ENCODE assay signal across 16 mouse cellular contexts in genomic region chr7:96374004-96374663, GRCm38 (mm10).
A peak's percentile ranks its signal among the peaks of the same experiment; 100 is the strongest.
DNase-seq lines count a peak whose midpoint lies in the region; ATAC-seq and TF ChIP-seq lines count a peak whose summit lies in the region.
"Had no signal": no experiment of that assay in that cellular context is flagged by ENCODE, and none has a peak within 500 bp of the region (broad histone marks: within the 10 kb centered on the region; RNA-seq: fewer than 3 reads in every experiment).

No protein-coding gene starts in this region.

- no peaks in the 10 kb centered on the region for H3K36me3 ChIP-seq in heart, embryonic 11.5 days (ENCODE audit: control insufficient read depth, insufficient read depth, low read length)
- no peaks in the 10 kb centered on the region for H3K36me3 ChIP-seq in kidney, embryonic 15.5 days
- no peaks in the 10 kb centered on the region for H3K36me3 ChIP-seq in forebrain, embryonic 14.5 days (ENCODE audit: control insufficient read depth, insufficient read depth, low read length)
- no peaks in the 10 kb centered on the region for H3K36me3 ChIP-seq in forebrain, embryonic 15.5 days
- H3K36me3 ChIP-seq: heart, embryonic 15.5 days; neural tube, embryonic 12.5 days had no signal

- no peaks in the 10 kb centered on the region for H3K4me1 ChIP-seq in heart, embryonic 11.5 days (ENCODE audit: control insufficient read depth, insufficient read depth, low read length)
- peaks cover 13% of the 10 kb centered on the region; the same call in 1 of the 2 replicates for H3K4me1 ChIP-seq in kidney, embryonic 15.5 days
- H3K4me1 ChIP-seq in forebrain, embryonic 14.5 days (ENCODE audit: control insufficient read depth, insufficient read depth, low read length): 0 out of 2 replicates have a peak, but pooled peaks cover 2% of the 10 kb centered on the region
- H3K4me1 ChIP-seq in forebrain, embryonic 15.5 days: peaks cover 23% of the 10 kb centered on the region

- 58% methylated on average over 6 of the region's 6 CpGs for WGBS in heart, embryonic 11.5 days (ENCODE audit: insufficient replicate concordance)
- 70% methylated on average over 6 of the region's 6 CpGs for WGBS in kidney, embryonic 15.5 days
- 84% methylated on average over 6 of the region's 6 CpGs for WGBS in forebrain, embryonic 14.5 days
- 79% methylated on average over 6 of the region's 6 CpGs for WGBS in forebrain, embryonic 15.5 days

- peak; percentile 91 for DNase-seq in heart, adult 11 months
- DNase-seq in kidney, postnatal 10 days: peak; percentile 14
- peak; percentile 34 for DNase-seq in brain, embryonic 14.5 days (ENCODE audit: low read depth)
- peak; percentile 7 for DNase-seq in skeletal muscle tissue, adult 2 months (ENCODE audit: low read depth, low spot score)
- no peak for DNase-seq in forebrain, embryonic 14.5 days (ENCODE audit: low spot score)
- DNase-seq: adrenal gland, adult 2 months; B cell, adult 2 months; cerebellum, adult 2 months; kidney, postnatal 14 days; liver had no signal

- H3K27ac ChIP-seq in heart, embryonic 11.5 days (ENCODE audit: low read depth, low read length): no peak overlapping the region
- H3K27ac ChIP-seq in kidney, embryonic 15.5 days: no peak overlapping the region
- H3K27ac ChIP-seq in forebrain, embryonic 14.5 days (ENCODE audit: low read depth, low read length): no peak overlapping the region
- no peak overlapping the region for H3K27ac ChIP-seq in forebrain, embryonic 15.5 days (replicated peaks)
- H3K27ac ChIP-seq: heart, embryonic 15.5 days; neural tube, embryonic 12.5 days had no signal

- H3K27me3 ChIP-seq in heart, embryonic 11.5 days (ENCODE audit: control insufficient read depth, insufficient read depth, low read length): no peaks in the 10 kb centered on the region
- no peaks in the 10 kb centered on the region for H3K27me3 ChIP-seq in kidney, embryonic 15.5 days
- no peaks in the 10 kb centered on the region for H3K27me3 ChIP-seq in forebrain, embryonic 14.5 days (replicated peaks; ENCODE audit: control insufficient read depth, insufficient read depth, low read length)
- no peaks in the 10 kb centered on the region for H3K27me3 ChIP-seq in forebrain, embryonic 15.5 days
- H3K27me3 ChIP-seq: heart, embryonic 15.5 days; neural tube, embryonic 12.5 days had no signal

- no peak overlapping the region for H3K4me3 ChIP-seq in heart, embryonic 11.5 days (ENCODE audit: low read depth, low read length)
- H3K4me3 ChIP-seq in kidney, embryonic 15.5 days (replicated peaks): no peak overlapping the region
- H3K4me3 ChIP-seq in forebrain, embryonic 14.5 days (ENCODE audit: low read depth, low read length): no peak overlapping the region
- no peak overlapping the region for H3K4me3 ChIP-seq in forebrain, embryonic 15.5 days
- H3K4me3 ChIP-seq: heart, embryonic 15.5 days; neural tube, embryonic 12.5 days had no signal

- no peak for TF ChIP-seq POLR2A in brain, embryonic 14.5 days (IDR thresholded peaks at IDR 0.05; ENCODE audit: borderline replicate concordance, extremely low read depth, insufficient read depth, insufficient read length, poor library complexity, severe bottlenecking)

- no peak for ATAC-seq in heart, embryonic 11.5 days (replicated peaks; ENCODE audit: insufficient number of reproducible peaks, low FRiP score, low TSS enrichment)
- no peak for ATAC-seq in kidney, embryonic 15.5 days (replicated peaks; ENCODE audit: low FRiP score)
- no peak for ATAC-seq in forebrain, embryonic 14.5 days
- ATAC-seq in forebrain, embryonic 15.5 days (replicated peaks): no peak
- ATAC-seq: forebrain, embryonic 16.5 days had no signal

- H3K9ac ChIP-seq in heart, embryonic 11.5 days (ENCODE audit: low read depth, low read length): no peak overlapping the region
- H3K9ac ChIP-seq in kidney, embryonic 15.5 days: no peak overlapping the region
- no peak overlapping the region for H3K9ac ChIP-seq in forebrain, embryonic 14.5 days (ENCODE audit: low read length)
- no peak overlapping the region for H3K9ac ChIP-seq in forebrain, embryonic 15.5 days (replicated peaks)
- H3K9ac ChIP-seq: heart, embryonic 15.5 days; neural tube, embryonic 12.5 days had no signal

- no peak overlapping the region for H3K4me2 ChIP-seq in heart, embryonic 11.5 days
- H3K4me2 ChIP-seq in kidney, embryonic 15.5 days: no peak overlapping the region
- no peak overlapping the region for H3K4me2 ChIP-seq in forebrain, embryonic 14.5 days (ENCODE audit: low read length)
- no peak overlapping the region for H3K4me2 ChIP-seq in forebrain, embryonic 15.5 days (replicated peaks)
- H3K4me2 ChIP-seq: heart, embryonic 15.5 days; neural tube, embryonic 12.5 days had no signal

- no peak for TF ChIP-seq CTCF in brain, embryonic 14.5 days (IDR thresholded peaks at IDR 0.05; ENCODE audit: borderline replicate concordance, extremely low read depth, insufficient read depth, insufficient read length)

- no peaks in the 10 kb centered on the region for H3K9me3 ChIP-seq in heart, embryonic 11.5 days (replicated peaks; ENCODE audit: control insufficient read depth, low read length)
- H3K9me3 ChIP-seq in kidney, embryonic 15.5 days (replicated peaks): no peaks in the 10 kb centered on the region
- H3K9me3 ChIP-seq in forebrain, embryonic 14.5 days (replicated peaks; ENCODE audit: control insufficient read depth, low read length): no peaks in the 10 kb centered on the region
- H3K9me3 ChIP-seq in forebrain, embryonic 15.5 days: no peaks in the 10 kb centered on the region
- H3K9me3 ChIP-seq: heart, embryonic 15.5 days; neural tube, embryonic 12.5 days had no signal
